Comparison of ENCODE assay signal across 8 mouse cellular contexts in the genomic region with DNA sequence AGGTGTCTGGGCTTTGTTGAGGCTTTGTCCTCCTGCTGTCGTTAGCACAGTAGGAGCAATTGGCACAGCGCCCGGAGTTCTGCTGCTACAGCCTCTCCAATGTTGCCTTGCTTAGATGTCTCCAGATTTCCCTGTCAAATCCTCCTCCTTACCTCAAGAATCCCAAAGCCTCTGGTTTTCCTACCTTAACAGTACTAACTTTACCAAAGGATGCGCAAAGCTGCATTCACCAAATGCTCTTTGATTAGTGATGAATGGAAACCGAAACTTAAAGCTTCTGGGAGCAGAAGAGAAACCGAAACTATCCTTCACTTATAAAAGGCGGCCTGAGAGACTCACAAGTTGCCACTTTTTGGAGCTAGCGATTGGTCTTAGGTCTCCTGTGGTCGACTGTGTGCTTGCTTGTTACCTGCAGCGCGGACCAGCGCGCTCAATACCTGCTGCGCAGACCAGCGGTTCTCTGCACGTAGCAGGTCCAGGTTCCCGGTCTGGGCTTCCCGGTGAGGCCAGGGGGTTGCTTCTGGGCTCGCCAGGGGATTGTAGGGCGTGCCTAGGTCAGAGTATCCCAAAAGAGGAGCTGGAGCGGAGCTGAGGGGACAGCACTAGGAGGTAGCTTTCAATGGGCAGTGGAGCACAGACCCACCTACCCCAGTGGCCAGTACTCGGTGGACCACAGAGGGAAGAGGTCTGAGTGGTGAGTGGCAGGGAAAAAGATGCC. TPM values are rescaled to one million over a fixed set of nuclear protein-coding genes. Genes with fewer than 3 reads are reported as not detected.
DNase-seq lines count a peak whose midpoint lies in the region; ATAC-seq and TF ChIP-seq lines count a peak whose summit lies in the region.

A gene (plus strand): TSS at position 311 of the 718 bp plus-strand sequence.

- peak within 1 kb of the TSS; percentile 86; the same call in 1 of the 2 replicates for H3K27ac ChIP-seq in cortical plate, adult 2 months (ENCODE audit: insufficient read depth, low read length)
- 0 out of 2 replicates have a peak within 1 kb of the TSS, but pooled peaks have one; percentile 22 for H3K27ac ChIP-seq in intestine, embryonic 15.5 days

- peak within 1 kb of the TSS; percentile 87 for H3K4me2 ChIP-seq in intestine, embryonic 15.5 days (replicated peaks)

- no peak for TF ChIP-seq POLR2A in cortical plate, adult 2 months (IDR thresholded peaks at IDR 0.05; ENCODE audit: extremely low read depth, insufficient read depth, low read length)

- ATAC-seq in intestine, embryonic 15.5 days: peak; percentile 78
- ATAC-seq in megakaryocyte progenitor cell, adult 5-6 weeks (replicated peaks; ENCODE audit: poor library complexity): peak; percentile 79

- TF ChIP-seq CTCF in cortical plate, adult 2 months (IDR thresholded peaks at IDR 0.05; ENCODE audit: extremely low read depth, insufficient read depth, low read length): no peak

- 8% methylated on average over 22 of the region's 22 CpGs for WGBS in intestine, embryonic 15.5 days

- H3K27me3 ChIP-seq in intestine, embryonic 15.5 days (replicated peaks): no peaks in the 10 kb centered on the region

- peak within 1 kb of the TSS; percentile 56 for H3K9ac ChIP-seq in intestine, embryonic 15.5 days

- intact Hi-C loops in gastrocnemius, postnatal 36 days (cut with DNase I): no loop called here
- intact Hi-C loops in left cerebral cortex, postnatal 14 days (cut with DNase I): no loop called here

- no peaks in the 10 kb centered on the region for H3K9me3 ChIP-seq in intestine, embryonic 15.5 days

- H3K4me3 ChIP-seq in cortical plate, adult 2 months (ENCODE audit: insufficient read depth, low read length): peak within 1 kb of the TSS; percentile 97
- H3K4me3 ChIP-seq in intestine, embryonic 15.5 days (replicated peaks): peak within 1 kb of the TSS; percentile 54

- H3K4me1 ChIP-seq in cortical plate, adult 2 months (ENCODE audit: control insufficient read depth, insufficient read depth, low read length): no peaks in the 10 kb centered on the region
- H3K4me1 ChIP-seq in intestine, embryonic 15.5 days (replicated peaks): 0 out of 2 replicates have a peak, but pooled peaks cover 5% of the 10 kb centered on the region

- peak; percentile 73 to 77 for DNase-seq in adrenal gland, adult 18-20 months (ENCODE audit: low spot score in 2 of 2)
- peak; percentile 50 to 52 for DNase-seq in gastrocnemius, postnatal 36 days
- DNase-seq in left cerebral cortex, postnatal 14 days (ENCODE audit: low spot score in 2 of 2): peak; percentile 28 to 71
- DNase-seq in right cerebral cortex, postnatal 25 days: peak; percentile 33
- DNase-seq in yolk sac, embryonic 10.5 days (ENCODE audit: low spot score): peak; percentile 15

- no peaks in the 10 kb centered on the region for H3K36me3 ChIP-seq in intestine, embryonic 15.5 days

RNA-seq across cellular contexts. Expression of the gene that starts here (rescaled TPM):
- 1 to 10 TPM; 2.9 TPM for total RNA-seq in adrenal gland, adult 18-20 months (2021)
- polyA plus RNA-seq in cortical plate, adult 2 months (2012; rRNA removed): 0.40 and 0.71 TPM in 2 replicates
- total RNA-seq in gastrocnemius, postnatal 36 days (2021): 1 to 10 TPM; 1.1 to 1.6 TPM
- 0.56 and 1.5 TPM in 2 replicates for polyA plus RNA-seq in intestine, embryonic 15.5 days (2015; fragmentation: Nextera tagmentation; extraction: Ambion mirVana)
- under 1 TPM; 0.30 to 0.51 TPM for total RNA-seq in left cerebral cortex, postnatal 14 days (2021)
- 1.9 and 3.4 TPM in 2 replicates for total RNA-seq in megakaryocyte progenitor cell, adult 5-6 weeks (2015)
- 2.2 and 2.8 TPM in 2 replicates for total RNA-seq in megakaryocyte progenitor cell, adult 5-6 weeks (2017)

Comparison
In these comparisons a context has a peak if more than half of its experiments do, and no peak if none do; other contexts are left out.
1. Peak in every context shown above with its lines: DNase-seq, ATAC-seq, H3K4me3 ChIP-seq and H3K27ac ChIP-seq.
2. Peak in DNase-seq in left cerebral cortex, postnatal 14 days; RNA of the gene not detected or under 1 TPM.
3. DNase-seq: peak in every context shown above with its lines; median percentile 75 in adrenal gland, adult 18-20 months; 51 in gastrocnemius, postnatal 36 days; 50 in left cerebral cortex, postnatal 14 days; 33 in right cerebral cortex, postnatal 25 days; 15 in yolk sac, embryonic 10.5 days.